Mouse (Mus musculus): Measurements from ENCODE around the gene Cachd1. TPM values are rescaled to one million over a fixed set of nuclear protein-coding genes. Genes with fewer than 3 reads are reported as not detected.

The Cachd1 gene
- polyA plus RNA-seq, 1 experiment from 2014 or later = 11.9 TPM

DNA sequence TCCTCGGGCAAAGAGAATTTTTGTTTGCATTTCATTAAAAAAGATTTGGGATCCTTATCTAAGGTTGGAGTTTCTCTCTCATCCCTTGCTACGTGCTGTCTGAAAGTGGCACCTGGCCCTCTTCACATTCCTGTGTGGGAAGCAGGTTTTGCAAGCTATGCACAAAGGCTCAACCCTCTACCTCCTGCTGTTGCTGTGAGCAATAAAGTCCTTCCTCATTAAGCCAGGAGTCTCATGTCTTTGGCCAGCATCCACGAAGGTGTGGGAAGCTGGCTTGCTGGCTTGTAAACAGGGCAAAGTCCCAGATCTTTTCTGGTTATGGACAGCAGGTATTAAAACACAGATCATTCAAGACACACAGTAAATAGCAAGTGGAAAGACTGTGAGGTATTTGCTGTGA lies 7.9 kb upstream of the Cachd1 start:
- Histone ChIP-seq H3K9me3 (replicated peaks) (no peaks in the 10 kb centered on the region), H3K4me1 (no peaks in the 10 kb centered on the region), H3K36me3 (no peaks in the 10 kb centered on the region), H3K4me2 (no peak overlapping the region), H3K27ac (replicated peaks) (no peak overlapping the region), H3K9ac (replicated peaks) (no peak overlapping the region), H3K27me3 (replicated peaks) (0 out of 2 replicates have a peak, but pooled peaks cover 2% of the 10 kb centered on the region), H3K4me3 (replicated peaks) (no peak overlapping the region)
- ATAC-seq (ENCODE audit: low FRiP score) = no peak
- WGBS = 31% methylated on average over 3 of the region's 3 CpGs

DNA sequence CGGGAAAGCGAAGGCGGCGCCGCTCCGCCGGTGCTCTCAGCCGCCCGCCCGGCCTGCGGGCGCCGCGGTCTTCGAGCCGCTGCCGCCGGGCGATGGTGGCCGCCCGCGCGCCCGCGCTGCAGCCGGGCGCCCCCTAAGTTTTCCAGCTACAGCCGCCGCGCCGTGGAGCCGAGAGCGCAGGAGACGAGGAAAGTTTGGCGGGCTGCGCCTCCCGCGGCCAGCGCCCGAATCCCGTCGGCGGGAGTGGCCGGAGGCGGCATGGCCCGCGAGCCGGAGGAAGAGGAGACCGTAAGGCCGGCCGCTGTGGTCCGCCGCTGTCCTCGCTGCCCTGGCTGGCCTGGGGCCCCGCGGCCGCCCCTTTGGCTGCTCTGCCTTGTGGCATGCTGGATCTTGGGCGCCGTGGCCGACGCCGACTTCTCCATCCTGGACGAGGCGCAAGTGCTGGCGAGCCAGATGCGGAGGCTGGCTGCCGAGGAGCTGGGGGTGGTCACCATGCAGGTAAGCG lies 448 bp downstream of the Cachd1 start:
- peak overlapping the region; percentile 82 for H3K4me3 ChIP-seq (replicated peaks)
- no peaks in the 10 kb centered on the region for H3K9me3 ChIP-seq (replicated peaks)
- peak overlapping the region; percentile 85 for H3K9ac ChIP-seq (replicated peaks)
- H3K4me1 ChIP-seq = peaks cover 47% of the 10 kb centered on the region
- under 1% methylated on average over 59 of the region's 68 CpGs for WGBS
- no peaks in the 10 kb centered on the region for H3K27me3 ChIP-seq (replicated peaks)
- H3K4me2 ChIP-seq = peak overlapping the region; percentile 80
- peak; percentile 39 for ATAC-seq (ENCODE audit: low FRiP score)
- H3K27ac ChIP-seq (replicated peaks) = peak overlapping the region; percentile 89
- no peaks in the 10 kb centered on the region for H3K36me3 ChIP-seq

DNA sequence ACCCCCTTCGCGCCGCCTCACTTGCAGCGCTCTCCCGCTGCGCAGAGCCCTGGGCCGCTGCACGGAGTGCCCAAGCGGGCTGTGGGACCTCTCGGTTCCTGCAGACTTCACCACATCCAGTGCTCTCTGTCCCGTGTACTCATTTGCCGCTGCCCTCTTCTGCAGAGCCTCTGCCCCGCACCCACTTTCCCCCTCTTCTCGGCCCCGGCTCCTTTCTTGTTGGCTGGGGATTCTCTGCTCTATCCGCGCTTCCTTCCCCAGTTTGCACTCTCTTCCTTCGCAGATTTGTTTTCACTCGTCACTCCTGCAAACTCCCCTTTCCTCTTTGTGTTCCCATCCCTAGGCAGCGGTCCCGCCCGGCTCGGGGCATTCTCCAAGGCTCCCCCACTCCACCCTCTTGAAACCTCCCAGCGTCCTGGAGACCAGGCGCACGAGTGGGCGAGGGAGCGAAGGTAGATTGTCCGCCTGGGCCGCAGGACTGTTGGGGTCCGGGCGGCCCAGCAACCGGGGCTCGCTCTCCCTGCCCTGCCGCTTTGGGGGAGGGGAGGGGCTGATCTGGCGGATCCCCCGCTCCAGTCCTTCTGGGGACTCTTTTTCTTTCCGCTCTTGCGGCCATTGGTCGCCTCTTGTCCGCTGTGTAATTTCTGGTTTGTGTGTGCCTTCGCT lies 1.0 kb downstream of the Cachd1 start:
- Histone ChIP-seq H3K4me2 (peak overlapping the region; percentile 80), H3K27me3 (replicated peaks) (no peaks in the 10 kb centered on the region), H3K9ac (replicated peaks) (peak overlapping the region; percentile 85), H3K36me3 (no peaks in the 10 kb centered on the region), H3K4me3 (replicated peaks) (peak overlapping the region; percentile 82), H3K9me3 (replicated peaks) (no peaks in the 10 kb centered on the region), H3K4me1 (peaks cover 51% of the 10 kb centered on the region), H3K27ac (replicated peaks) (peak overlapping the region; percentile 89)
- ATAC-seq (ENCODE audit: low FRiP score) = peak; percentile 25
- under 1% methylated on average over 42 of the region's 42 CpGs for WGBS

DNA sequence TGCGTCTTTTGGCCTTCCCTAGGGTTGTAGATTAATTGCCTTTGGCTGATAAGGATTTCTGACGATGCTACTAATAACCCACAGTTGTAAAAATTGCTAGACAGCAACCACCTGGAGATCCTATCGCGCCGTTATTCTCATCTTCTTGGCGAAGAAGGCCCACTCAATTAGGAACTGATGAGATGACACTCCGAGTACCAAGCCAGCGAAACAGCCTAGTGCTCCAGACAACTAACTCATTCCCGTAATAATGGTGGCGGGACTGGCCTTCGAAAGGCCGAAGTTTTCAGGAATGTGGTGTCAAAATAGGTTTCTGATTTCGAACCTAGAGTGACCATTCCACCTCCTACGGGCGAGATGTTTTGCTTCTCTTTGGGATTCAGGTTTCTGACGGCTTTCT lies 1.6 kb downstream of the Cachd1 start:
- Histone ChIP-seq H3K4me2 (peak overlapping the region; percentile 80), H3K4me1 (peaks cover 51% of the 10 kb centered on the region), H3K27ac (replicated peaks) (peak overlapping the region; percentile 89), H3K9ac (replicated peaks) (peak overlapping the region; percentile 85), H3K27me3 (replicated peaks) (no peaks in the 10 kb centered on the region), H3K9me3 (replicated peaks) (no peaks in the 10 kb centered on the region), H3K4me3 (replicated peaks) (peak overlapping the region; percentile 82), H3K36me3 (no peaks in the 10 kb centered on the region)
- WGBS = under 1% methylated on average over 16 of the region's 16 CpGs
- no peak for ATAC-seq (ENCODE audit: low FRiP score)

DNA sequence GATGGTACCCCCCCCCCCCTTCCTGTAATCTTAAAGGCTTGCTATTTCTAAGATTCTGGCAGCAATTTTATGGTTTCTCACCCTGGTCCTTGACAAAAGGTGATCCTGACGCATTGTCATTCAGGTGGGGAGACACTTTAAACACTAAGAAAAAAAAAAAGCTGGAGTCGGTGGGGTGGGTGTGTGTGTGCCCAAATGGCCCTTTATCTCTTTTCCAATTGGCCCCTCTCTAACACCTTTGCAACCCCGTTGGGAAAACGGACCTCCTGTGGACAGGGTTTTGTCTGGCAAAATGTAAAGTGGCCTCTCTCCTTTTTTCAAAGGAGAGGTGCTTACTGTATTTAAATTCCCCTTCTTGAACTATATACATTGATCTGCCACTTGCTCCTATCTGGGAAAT lies 2.5 kb downstream of the Cachd1 start:
- H3K9me3 ChIP-seq (replicated peaks) = no peaks in the 10 kb centered on the region
- ATAC-seq (ENCODE audit: low FRiP score) = no peak
- WGBS = 9% methylated on average over 4 of the region's 4 CpGs

DNA sequence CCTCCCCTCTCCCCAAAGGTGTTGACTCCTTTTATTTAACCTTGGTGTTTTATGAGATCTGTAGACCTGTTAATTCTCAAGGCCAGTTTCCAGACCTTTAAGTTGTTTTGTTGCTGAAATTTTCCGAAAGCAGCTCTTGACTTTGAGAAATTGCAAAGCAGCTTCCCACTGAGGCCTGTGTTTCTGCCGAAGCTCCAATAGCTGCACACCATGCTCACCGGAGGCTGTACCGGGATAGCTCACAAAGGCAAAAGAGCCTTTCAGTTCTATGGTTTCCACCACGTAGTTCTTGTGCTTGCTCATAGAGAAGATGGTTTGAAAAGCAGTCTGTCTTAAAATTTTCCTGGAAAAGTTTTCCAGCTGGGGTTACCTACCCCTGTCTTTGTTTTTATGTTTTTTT lies 3.2 kb downstream of the Cachd1 start:
- Histone ChIP-seq H3K36me3 (no peaks in the 10 kb centered on the region), H3K4me3 (replicated peaks) (peak overlapping the region; percentile 82), H3K9me3 (replicated peaks) (no peaks in the 10 kb centered on the region), H3K9ac (replicated peaks) (0 out of 2 replicates have a peak overlapping the region, but pooled peaks have one; percentile 20), H3K27ac (replicated peaks) (no peak overlapping the region), H3K27me3 (replicated peaks) (no peaks in the 10 kb centered on the region), H3K4me1 (peaks cover 51% of the 10 kb centered on the region), H3K4me2 (peak overlapping the region; percentile 80)
- ATAC-seq (ENCODE audit: low FRiP score) = no peak
- WGBS = 13% methylated on average over 5 of the region's 5 CpGs

More for the DNA sequence above, 2.5 kb downstream of the Cachd1 start:
- Histone ChIP-seq H3K4me2 (peak overlapping the region; percentile 80), H3K27me3 (replicated peaks) (no peaks in the 10 kb centered on the region), H3K36me3 (no peaks in the 10 kb centered on the region), H3K9ac (replicated peaks) (peak overlapping the region; percentile 85; the same call in 1 of the 2 replicates), H3K4me1 (peaks cover 51% of the 10 kb centered on the region), H3K4me3 (replicated peaks) (peak overlapping the region; percentile 82), H3K27ac (replicated peaks) (no peak overlapping the region)

DNA sequence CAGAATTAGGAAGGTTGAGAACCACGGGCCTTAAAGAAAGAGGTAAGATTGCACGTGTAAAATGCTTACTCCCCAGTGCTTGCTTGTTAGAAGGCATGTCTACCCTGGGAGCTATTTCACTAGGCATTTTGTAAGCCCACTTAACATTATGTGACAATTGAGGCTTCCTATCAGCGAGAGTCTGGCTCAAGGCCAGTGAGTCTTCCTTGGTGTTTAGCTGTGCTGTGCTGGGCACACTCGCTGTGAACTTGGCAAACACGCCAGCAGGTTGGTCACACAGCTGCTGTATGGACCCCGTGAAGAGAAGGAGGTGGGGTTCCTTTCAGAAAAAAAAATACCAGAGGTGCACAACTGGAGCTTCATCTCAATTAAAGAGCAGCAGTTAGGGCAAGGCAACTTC lies 4.4 kb downstream of the Cachd1 start:
- ATAC-seq (ENCODE audit: low FRiP score) = no peak
- no peaks in the 10 kb centered on the region for H3K27me3 ChIP-seq (replicated peaks)
- peaks cover 50% of the 10 kb centered on the region for H3K4me1 ChIP-seq
- no peak overlapping the region for H3K9ac ChIP-seq (replicated peaks)
- H3K4me2 ChIP-seq = peak overlapping the region; percentile 80
- H3K4me3 ChIP-seq (replicated peaks) = no peak overlapping the region
- WGBS = 33% methylated on average over 6 of the region's 6 CpGs
- no peaks in the 10 kb centered on the region for H3K9me3 ChIP-seq (replicated peaks)
- no peaks in the 10 kb centered on the region for H3K36me3 ChIP-seq
- H3K27ac ChIP-seq (replicated peaks) = no peak overlapping the region

DNA sequence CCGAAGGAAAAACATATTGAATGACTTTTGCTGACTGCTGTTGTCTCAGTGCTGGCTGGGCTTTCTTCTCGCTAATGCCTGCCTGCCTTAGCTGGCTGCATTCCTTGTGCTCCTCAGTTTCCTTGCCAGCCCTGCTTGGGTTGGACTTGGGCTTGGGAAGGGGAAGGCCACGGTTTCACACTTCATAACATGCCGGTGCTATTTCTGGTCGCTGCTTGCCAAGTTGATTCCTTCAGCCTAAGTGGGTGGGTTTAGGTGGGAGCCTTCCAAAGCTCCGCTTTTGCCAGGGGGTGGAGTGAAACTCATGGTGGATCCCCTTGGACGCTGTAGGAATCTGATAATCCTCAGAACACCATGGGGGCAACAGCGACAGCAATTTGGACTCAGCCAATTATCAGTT lies 5.9 kb downstream of the Cachd1 start:
- no peak overlapping the region for H3K4me3 ChIP-seq (replicated peaks)
- H3K9ac ChIP-seq (replicated peaks) = no peak overlapping the region
- no peaks in the 10 kb centered on the region for H3K9me3 ChIP-seq (replicated peaks)
- H3K36me3 ChIP-seq = no peaks in the 10 kb centered on the region
- no peak overlapping the region for H3K27ac ChIP-seq (replicated peaks)
- H3K4me2 ChIP-seq = no peak overlapping the region
- 75% methylated on average over 8 of the region's 8 CpGs for WGBS
- H3K4me1 ChIP-seq = peaks cover 46% of the 10 kb centered on the region
- ATAC-seq (ENCODE audit: low FRiP score) = no peak
- no peaks in the 10 kb centered on the region for H3K27me3 ChIP-seq (replicated peaks)

DNA sequence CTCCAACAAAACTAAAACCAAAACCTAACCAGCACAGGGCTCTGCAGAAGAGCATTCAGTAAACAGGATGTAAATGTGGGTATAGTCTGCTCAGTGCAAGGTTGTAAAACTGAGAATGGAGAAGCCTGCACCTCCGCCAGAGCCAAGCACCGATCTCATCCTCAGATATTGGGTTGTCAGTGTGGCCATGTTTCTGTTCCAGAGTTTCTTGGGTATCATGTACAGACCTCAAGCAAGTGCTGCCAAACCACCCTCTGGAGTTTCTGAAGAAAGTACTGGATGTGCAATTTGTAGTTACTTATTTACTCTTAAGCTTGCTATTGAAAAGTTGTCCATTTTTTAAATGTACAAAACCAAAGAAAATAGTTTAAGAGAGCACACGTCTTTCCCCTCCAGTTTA lies 6.4 kb downstream of the Cachd1 start:
- Histone ChIP-seq H3K4me1 (peaks cover 42% of the 10 kb centered on the region), H3K27me3 (replicated peaks) (no peaks in the 10 kb centered on the region), H3K27ac (replicated peaks) (no peak overlapping the region), H3K4me2 (no peak overlapping the region), H3K36me3 (no peaks in the 10 kb centered on the region), H3K9ac (replicated peaks) (no peak overlapping the region), H3K9me3 (replicated peaks) (no peaks in the 10 kb centered on the region), H3K4me3 (replicated peaks) (no peak overlapping the region)
- no peak for ATAC-seq (ENCODE audit: low FRiP score)
- WGBS = 74% methylated on average over 3 of the region's 3 CpGs

DNA sequence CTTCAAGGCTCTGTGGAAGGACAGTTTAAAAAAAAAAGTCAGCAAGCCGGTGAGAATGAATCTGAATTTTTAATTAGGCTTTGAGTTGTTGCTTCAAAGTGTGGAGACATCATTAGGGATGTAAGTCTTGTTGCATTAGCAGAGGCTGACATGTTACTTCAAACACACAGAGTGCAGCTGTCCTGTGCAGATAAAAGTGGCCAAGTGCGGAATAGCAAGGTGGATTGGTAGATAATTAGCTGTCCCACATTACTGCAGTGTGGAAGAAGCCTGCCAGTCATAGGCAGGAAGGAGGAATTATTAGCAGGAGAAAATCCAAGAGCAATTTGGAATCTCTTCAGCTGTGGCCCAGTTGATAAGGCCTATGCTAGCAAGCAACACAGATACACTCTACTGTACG lies 10.7 kb downstream of the Cachd1 start:
- H3K9ac ChIP-seq (replicated peaks) = no peak overlapping the region
- H3K9me3 ChIP-seq (replicated peaks) = no peaks in the 10 kb centered on the region
- H3K4me2 ChIP-seq = no peak overlapping the region
- no peaks in the 10 kb centered on the region for H3K27me3 ChIP-seq (replicated peaks)
- WGBS = 78% methylated on average over 3 of the region's 3 CpGs
- 0 out of 2 replicates have a peak, but pooled peaks cover 6% of the 10 kb centered on the region for H3K4me1 ChIP-seq
- no peak overlapping the region for H3K27ac ChIP-seq (replicated peaks)
- H3K4me3 ChIP-seq (replicated peaks) = no peak overlapping the region
- no peaks in the 10 kb centered on the region for H3K36me3 ChIP-seq
- ATAC-seq (ENCODE audit: low FRiP score) = no peak

DNA sequence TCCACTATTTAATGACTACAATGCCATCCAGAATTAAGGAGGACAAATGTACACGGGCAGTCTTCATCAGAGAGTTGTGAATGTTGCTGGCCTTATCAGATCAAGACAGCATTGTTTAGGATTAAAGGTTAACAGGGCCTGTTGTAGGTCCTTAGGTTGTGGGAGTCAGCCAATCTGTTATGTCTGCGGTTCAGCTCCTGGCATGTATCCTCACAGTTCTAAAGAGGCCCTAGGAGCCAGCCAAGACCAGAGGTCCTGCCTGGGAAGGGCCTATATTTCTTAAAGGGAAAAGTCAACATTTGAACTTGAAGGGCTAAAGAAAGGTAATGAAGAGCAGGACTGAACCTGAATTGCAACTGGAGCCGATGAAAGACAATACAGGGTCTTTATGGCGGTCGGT lies 13.7 kb downstream of the Cachd1 start:
- 72% methylated on average over 5 of the region's 5 CpGs for WGBS
- Histone ChIP-seq H3K4me3 (replicated peaks) (no peak overlapping the region), H3K4me1 (0 out of 2 replicates have a peak, but pooled peaks cover 10% of the 10 kb centered on the region), H3K27me3 (replicated peaks) (no peaks in the 10 kb centered on the region), H3K9ac (replicated peaks) (no peak overlapping the region), H3K36me3 (no peaks in the 10 kb centered on the region), H3K27ac (replicated peaks) (no peak overlapping the region), H3K4me2 (no peak overlapping the region), H3K9me3 (replicated peaks) (no peaks in the 10 kb centered on the region)
- no peak for ATAC-seq (ENCODE audit: low FRiP score)

DNA sequence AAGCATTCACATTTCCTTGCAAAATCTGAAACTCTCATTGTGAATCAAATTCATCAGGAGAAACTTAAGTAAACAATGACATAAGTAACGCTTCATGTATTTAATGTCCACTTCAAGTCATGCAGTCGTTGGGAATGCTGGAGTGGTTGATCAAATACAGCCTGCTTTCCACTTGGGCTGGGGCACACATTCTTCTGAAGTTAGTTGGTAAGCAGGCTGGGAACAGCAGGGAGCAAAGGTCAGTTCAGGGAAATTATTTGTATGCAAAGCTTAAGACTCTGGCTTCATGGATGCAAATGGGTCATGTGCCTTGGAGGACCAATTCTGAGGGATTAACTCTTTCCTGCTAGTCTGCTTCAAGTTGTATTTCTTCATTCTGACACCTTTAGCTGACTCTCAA lies 16.7 kb downstream of the Cachd1 start:
- ATAC-seq (ENCODE audit: low FRiP score) = no peak
- Histone ChIP-seq H3K9me3 (replicated peaks) (no peaks in the 10 kb centered on the region), H3K27ac (replicated peaks) (no peak overlapping the region), H3K4me2 (no peak overlapping the region), H3K27me3 (replicated peaks) (no peaks in the 10 kb centered on the region), H3K9ac (replicated peaks) (no peak overlapping the region), H3K36me3 (no peaks in the 10 kb centered on the region), H3K4me3 (replicated peaks) (no peak overlapping the region), H3K4me1 (peaks cover 22% of the 10 kb centered on the region)
- WGBS = 14% methylated on average over 2 of the region's 2 CpGs

All from neural tube, embryonic 15.5 days (tissue).